Mouse (Mus musculus) MEL (cell line): ENCODE results near the gene Cntnap2. TPM values are rescaled to one million over a fixed set of nuclear protein-coding genes. Genes with fewer than 3 reads are reported as not detected.

Experiments used
- DNase-seq: peaks from one replicate; pipeline ENCODE4 v3.0.0; 2011; ENCODE audit warnings: low read depth, low spot score
- H3K27ac ChIP-seq: 2 replicates; pipeline ENCODE4 v1.5.1; 2012; ENCODE audit warnings: low read depth, mild to moderate bottlenecking, control low read depth, low read length, moderate library complexity; ENCODE audit not compliant: control insufficient read depth
- H3K27me3 ChIP-seq, 2 experiments: fragments of 150-350 bp in 1 of 2; sonication (generic) in 1 of 2; 2 replicates each; pipeline ENCODE4 v1.6.1; 2012; ENCODE audit warnings: low read length in 2 of 2, mild to moderate bottlenecking in 2 of 2, improper control_type of control experiment in 1 of 2, moderate library complexity in 1 of 2; ENCODE audit not compliant: insufficient read depth in 2 of 2, control insufficient read depth in 1 of 2
- H3K36me3 ChIP-seq, 2 experiments: 2 replicates each; pipeline ENCODE4 v1.6.1; 2012 to 2014; ENCODE audit warnings: low read length in 2 of 2, improper control_type of control experiment in 1 of 2, inconsistent platforms in 1 of 2, mild to moderate bottlenecking in 1 of 2; ENCODE audit not compliant: insufficient read depth in 2 of 2, control insufficient read depth in 1 of 2
- H3K4me1 ChIP-seq, 2 experiments: fragments of 150-350 bp in 1 of 2; sonication (generic) in 1 of 2; 2 replicates each; pipeline ENCODE4 v1.6.1; 2012; ENCODE audit warnings: low read length in 2 of 2, improper control_type of control experiment in 1 of 2, mild to moderate bottlenecking in 1 of 2; ENCODE audit not compliant: insufficient read depth in 2 of 2, control insufficient read depth in 1 of 2
- H3K4me3 ChIP-seq, 2 experiments: fragments of 150-350 bp in 1 of 2; sonication (generic) in 1 of 2; 2 replicates each; pipeline ENCODE4 v1.5.1; 2012; ENCODE audit warnings: low read depth in 2 of 2, low read length in 2 of 2, mild to moderate bottlenecking in 2 of 2, moderate library complexity in 2 of 2, control low read depth in 1 of 2, improper control_type of control experiment in 1 of 2; ENCODE audit not compliant: control insufficient read depth in 1 of 2, insufficient read depth in 1 of 2
- H3K79me2 ChIP-seq: 2 replicates; pipeline ENCODE4 v1.6.1; 2012; ENCODE audit warnings: mild to moderate bottlenecking, low read length, moderate library complexity; ENCODE audit not compliant: control insufficient read depth, poor library complexity, insufficient read depth
- H3K9ac ChIP-seq: 2 replicates; pipeline ENCODE4 v1.6.1; 2012; ENCODE audit warnings: low read depth, mild to moderate bottlenecking, control low read depth, low read length, moderate library complexity; ENCODE audit not compliant: control insufficient read depth, poor library complexity, severe bottlenecking
- H3K9me3 ChIP-seq: fragments of 150-350 bp; sonication (generic); replicated peaks from 2 replicates; pipeline ENCODE4 v1.6.1; 2012; ENCODE audit warnings: mild to moderate bottlenecking, low read length, improper control_type of control experiment, moderate library complexity; ENCODE audit not compliant: insufficient read depth
- CHD1 ChIP-seq: IDR thresholded peaks from 2 replicates; pipeline ENCODE4 v1.6.1; 2012; ENCODE audit warnings: low read depth, mild to moderate bottlenecking, inconsistent platforms, low read length, improper control_type of control experiment
- CTCF ChIP-seq, 3 experiments: IDR thresholded peaks in 2 of 3; conservative IDR thresholded peaks in 1 of 3; 2 replicates each; pipeline ENCODE4 v1.5.1; 2011 to 2012; ENCODE audit warnings: low read length in 3 of 3, low read depth in 2 of 3, mild to moderate bottlenecking in 2 of 3, improper control_type of control experiment in 1 of 3, inconsistent platforms in 1 of 3, mixed read lengths in 1 of 3, moderate library complexity in 1 of 3; ENCODE audit not compliant: control insufficient read depth in 1 of 3, insufficient read depth in 1 of 3, poor library complexity in 1 of 3, severe bottlenecking in 1 of 3
- ETS1 ChIP-seq: IDR thresholded peaks from 2 replicates; pipeline ENCODE4 v1.6.1; 2012; ENCODE audit warnings: low read depth, mild to moderate bottlenecking, inconsistent platforms, low read length, improper control_type of control experiment, moderate library complexity
- HCFC1 ChIP-seq: IDR thresholded peaks from 2 replicates; pipeline ENCODE4 v1.6.1; 2012; ENCODE audit warnings: low read depth, mild to moderate bottlenecking, inconsistent platforms, low read length, improper control_type of control experiment, moderate library complexity
- KAT2A ChIP-seq: conservative IDR thresholded peaks from 2 replicates; pipeline ENCODE4 v1.6.1; 2012; ENCODE audit warnings: low read depth, low read length, improper control_type of control experiment, inconsistent platforms
- MAX ChIP-seq: IDR thresholded peaks from 2 replicates; pipeline ENCODE4 v1.6.1; 2011; ENCODE audit warnings: low read length, improper control_type of control experiment
- MAZ ChIP-seq: IDR thresholded peaks from 2 replicates; pipeline ENCODE4 v1.6.1; 2012; ENCODE audit warnings: low read depth, mild to moderate bottlenecking, inconsistent platforms, low read length, improper control_type of control experiment
- MEF2A ChIP-seq: IDR thresholded peaks from 2 replicates; pipeline ENCODE4 v1.6.1; 2014; ENCODE audit warnings: low read depth, mild to moderate bottlenecking, inconsistent platforms, low read length, improper control_type of control experiment; ENCODE audit not compliant: poor library complexity, insufficient replicate concordance, severe bottlenecking; ENCODE audit errors: extremely low read depth
- MYC ChIP-seq: IDR thresholded peaks from 2 replicates; pipeline ENCODE4 v1.6.1; 2011; ENCODE audit warnings: low read depth, mild to moderate bottlenecking, low read length, improper control_type of control experiment, moderate library complexity
- NRF1 ChIP-seq: IDR thresholded peaks from 2 replicates; pipeline ENCODE4 v1.6.1; 2014; ENCODE audit warnings: low read depth, mild to moderate bottlenecking, inconsistent platforms, low read length, improper control_type of control experiment, moderate library complexity; ENCODE audit not compliant: poor library complexity, insufficient read depth, severe bottlenecking
- POLR2AphosphoS5 ChIP-seq: IDR thresholded peaks from 2 replicates; pipeline ENCODE4 v1.6.1; 2012; ENCODE audit warnings: low read depth, borderline replicate concordance, mild to moderate bottlenecking, inconsistent platforms, low read length, moderate library complexity, mixed read lengths
- RAD21 ChIP-seq: IDR thresholded peaks from 2 replicates; pipeline ENCODE4 v1.6.1; 2011; ENCODE audit warnings: mild to moderate bottlenecking, low read depth, low read length, improper control_type of control experiment
- TCF12 ChIP-seq: IDR thresholded peaks from 2 replicates; pipeline ENCODE4 v1.6.1; 2014; ENCODE audit warnings: low read depth, mild to moderate bottlenecking, inconsistent platforms, low read length, improper control_type of control experiment, moderate library complexity
- UBTF ChIP-seq: IDR thresholded peaks from 2 replicates; pipeline ENCODE4 v1.6.1; 2012; ENCODE audit warnings: low read depth, mild to moderate bottlenecking, inconsistent platforms, low read length, improper control_type of control experiment, moderate library complexity, borderline replicate concordance; ENCODE audit not compliant: insufficient read depth
- USF1 ChIP-seq: IDR thresholded peaks from 2 replicates; pipeline ENCODE4 v1.6.1; 2014; ENCODE audit warnings: low read depth, mild to moderate bottlenecking, inconsistent platforms, low read length, improper control_type of control experiment, moderate library complexity
- ZC3H11A ChIP-seq: IDR thresholded peaks from 2 replicates; pipeline ENCODE4 v1.6.1; 2012; ENCODE audit warnings: low read depth, mild to moderate bottlenecking, inconsistent platforms, low read length, improper control_type of control experiment
- ZNF384 ChIP-seq: IDR thresholded peaks from 2 replicates; pipeline ENCODE4 v1.6.1; 2012; ENCODE audit warnings: low read depth, mild to moderate bottlenecking, inconsistent platforms, low read length, improper control_type of control experiment
- polyA plus RNA-seq, 2 experiments: library from polyadenylated mRNA; stranded (reverse) in 1 of 2; unstranded in 1 of 2; fragments of >175 nt in 1 of 2; fragments of >200 nt in 1 of 2; gene quantifications; 2 replicates each; pipeline versions ENCODE4 v1.2.1 to v1.2.4; 2012; ENCODE audit warnings: low replicate concordance in 2 of 2, low read depth in 1 of 2; ENCODE audit not compliant: insufficient read length in 2 of 2, insufficient read depth in 1 of 2, missing spikeins in 1 of 2
- total RNA-seq: library from RNA; depleted of rRNA; stranded (reverse); fragments of 300-350 nt; gene quantifications from 2 replicates; pipeline ENCODE4 v1.2.3, GENCODE M21; 2012

Cntnap2 gene
- total and polyA plus RNA-seq, 3 experiments, result 0.01 TPM; not detected in 2

GRCm38 (mm10) chr6:47318705-47319104 lies 2259.5 kb downstream of the Cntnap2 start:
- no peak for TF ChIP-seq MYC
- TF ChIP-seq NRF1, result no peak
- TF ChIP-seq TCF12, result no peak
- TF ChIP-seq MAZ, result no peak
- TF ChIP-seq HCFC1, result no peak
- TF ChIP-seq ZNF384, result no peak
- no peak for TF ChIP-seq ETS1
- no peak for TF ChIP-seq UBTF
- no peak for TF ChIP-seq RAD21
- no peak for TF ChIP-seq CTCF (IDR thresholded peaks at IDR 0.05 in 2 of 3, conservative IDR thresholded peaks at IDR 0.05 in 1 of 3; ENCODE audit: control insufficient read depth in 1 of 3, insufficient read depth in 1 of 3, low read depth in 2 of 3, low read length in 3 of 3, poor library complexity in 1 of 3, severe bottlenecking in 1 of 3)
- no peak for TF ChIP-seq ZC3H11A
- no peak for TF ChIP-seq MEF2A
- no peak for TF ChIP-seq KAT2A
- no peak for TF ChIP-seq MAX
- no peak for TF ChIP-seq USF1
- no peak for TF ChIP-seq POLR2AphosphoS5
- no peak for TF ChIP-seq CHD1
- no peaks in the 10 kb centered on the region for H3K9me3 ChIP-seq
- no peak overlapping the region for H3K4me3 ChIP-seq
- DNase-seq, result no peak
- H3K79me2 ChIP-seq, result no peaks in the 10 kb centered on the region
- peaks cover 0 to 14% of the 10 kb centered on the region in 2 experiments; a peak in 2 of 4 replicates for H3K36me3 ChIP-seq
- H3K27ac ChIP-seq, result no peak overlapping the region
- H3K27me3 ChIP-seq, result no peaks in the 10 kb centered on the region; a peak in 1 of 4 replicates
- H3K4me1 ChIP-seq, result peaks cover 0 to 4% of the 10 kb centered on the region in 2 experiments; a peak in 2 of 4 replicates
- H3K9ac ChIP-seq, result no peak overlapping the region

DNA sequence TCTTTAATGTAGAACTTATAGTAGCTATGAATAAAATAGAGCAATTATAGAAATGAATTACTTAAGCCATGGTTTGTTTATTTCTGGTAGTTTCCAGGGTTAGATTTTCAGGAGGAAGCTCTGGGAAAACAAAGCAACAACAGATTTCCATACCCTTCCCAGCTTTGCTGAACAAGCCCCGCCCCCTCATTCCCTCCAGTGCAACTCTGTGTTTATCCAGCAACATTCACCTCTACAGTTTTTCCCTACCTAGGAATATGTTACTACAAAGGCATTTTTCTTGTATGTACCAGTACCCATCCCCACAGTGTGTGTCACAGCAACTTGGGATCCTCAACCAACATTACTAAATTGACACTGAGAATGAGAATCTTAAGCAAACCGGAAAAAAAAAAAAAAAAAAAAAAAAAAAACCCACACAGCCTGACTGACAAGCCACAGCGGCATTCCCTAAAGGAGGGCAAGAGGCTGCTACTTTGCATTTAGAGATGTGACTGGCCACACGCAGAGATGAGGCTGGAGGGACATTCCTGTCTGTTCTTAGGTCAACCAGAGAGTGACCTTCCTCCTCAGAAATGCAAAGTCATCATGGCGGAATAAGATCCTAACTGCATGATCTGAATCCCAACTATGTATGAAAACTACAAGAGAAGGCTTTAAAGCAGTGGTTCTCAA lies 2260.3 kb downstream of the Cntnap2 start:
- no peaks in the 10 kb centered on the region for H3K79me2 ChIP-seq
- H3K9me3 ChIP-seq, result no peaks in the 10 kb centered on the region
- H3K4me1 ChIP-seq, result peaks cover 0 to 6% of the 10 kb centered on the region in 2 experiments; a peak in 2 of 4 replicates
- H3K27me3 ChIP-seq, result no peaks in the 10 kb centered on the region
- no peak overlapping the region for H3K27ac ChIP-seq
- H3K36me3 ChIP-seq, result peaks cover 0 to 18% of the 10 kb centered on the region in 2 experiments; a peak in 2 of 4 replicates
- no peak for TF ChIP-seq UBTF
- no peak overlapping the region for H3K4me3 ChIP-seq
- H3K9ac ChIP-seq, result no peak overlapping the region
- no peak for DNase-seq
